Mouse (Mus musculus) hindlimb bud, embryonic 11.5 days (tissue): ENCODE measurements around the gene Tmem203.
"Not testable (repeated sequence)": the region's sequence is repeated elsewhere in the genome, so short reads cannot be mapped to it uniquely, and the experiment has no call there.

ENCODE experiments used
- DNase-seq: peaks from one replicate; pipeline ENCODE4 v3.0.0-alpha.2; 2012; ENCODE audit warnings: low read depth, low spot score; ENCODE audit errors: extremely low spot score

Tmem203 gene

GRCm38 (mm10) chr2:25233421-25233820 lies 21.8 kb upstream of the Tmem203 start:
- no peak for DNase-seq

GRCm38 (mm10) chr2:25234050-25234449 lies 21.2 kb upstream of the Tmem203 start, which contains the start of gene Slc34a3:
TSS of gene Slc34a3 (minus strand) at chr2:25234364.
- DNase-seq = no peak

GRCm38 (mm10) chr2:25234551-25235220 lies 20.6 kb upstream of the Tmem203 start:
- no peak for DNase-seq

- DNase-seq = no peak
Observed at GRCm38 (mm10) chr2:25236614-25237013, 18.6 kb upstream of the Tmem203 start, which contains the start of gene Rnf224. TSS of gene Rnf224 (minus strand) at chr2:25236787.

- no peak for DNase-seq
Observed at GRCm38 (mm10) chr2:25237522-25237921, 17.7 kb upstream of the Tmem203 start.

GRCm38 (mm10) chr2:25238106-25238505 lies 17.1 kb upstream of the Tmem203 start:
- no peak for DNase-seq

DNA sequence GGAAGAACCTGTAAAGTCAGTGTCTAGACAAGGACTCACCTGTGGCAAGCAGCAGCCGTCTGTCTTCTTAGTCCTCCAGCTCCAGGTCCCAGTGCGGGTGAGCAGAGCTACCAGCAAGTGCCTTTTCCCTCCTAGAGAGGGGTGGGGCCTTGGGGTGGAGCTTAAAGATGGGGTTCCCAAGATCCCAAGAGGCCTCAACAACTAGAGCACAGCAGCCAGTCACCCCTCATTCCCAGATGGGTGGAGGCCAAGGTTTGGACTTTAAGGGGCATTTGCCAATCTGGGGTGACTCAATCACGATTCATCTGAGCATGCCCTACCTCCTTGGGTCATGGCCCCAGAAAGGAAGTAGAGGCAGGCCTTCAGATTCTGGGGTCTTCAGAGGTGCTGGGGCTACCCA lies 15.5 kb upstream of the Tmem203 start:
- no peak for DNase-seq

- DNase-seq = no peak
Observed at GRCm38 (mm10) chr2:25240310-25240709, 14.9 kb upstream of the Tmem203 start.

DNA sequence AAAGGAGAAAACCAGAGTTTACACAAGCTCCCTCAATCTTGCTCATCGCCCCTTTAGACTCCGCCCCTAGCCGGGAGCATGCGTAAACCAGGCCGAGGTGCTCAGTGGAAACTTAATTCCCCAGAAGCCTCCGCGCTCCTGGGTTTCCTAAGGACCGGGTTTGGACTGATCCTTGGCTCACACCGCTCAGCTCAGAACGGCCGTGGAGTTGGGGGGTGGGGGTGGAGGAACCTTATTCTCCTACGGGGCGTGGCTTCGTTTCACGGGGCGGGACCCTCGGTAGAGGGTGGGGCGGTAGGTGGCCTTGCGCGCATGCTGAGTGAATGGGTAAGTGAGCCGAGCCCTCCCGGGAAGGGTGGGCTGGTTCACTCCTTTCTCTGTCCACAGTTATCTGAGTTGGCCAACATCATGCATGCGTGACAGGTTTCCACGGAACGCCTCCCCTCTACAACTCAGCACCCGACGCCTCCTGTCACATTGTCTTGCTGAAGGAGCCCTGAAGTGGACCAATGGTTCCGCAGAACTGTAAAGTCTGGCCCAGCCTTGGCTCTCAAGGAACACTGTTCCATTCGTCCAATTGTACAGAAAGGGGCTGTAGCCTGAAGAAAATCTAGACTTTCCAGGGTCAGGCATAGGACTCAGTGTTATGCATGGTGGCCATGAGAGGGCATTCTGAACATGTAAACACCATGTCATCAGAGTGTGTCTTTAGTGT lies 14.4 kb upstream of the Tmem203 start:
- DNase-seq = no peak

GRCm38 (mm10) chr2:25241438-25241775 lies 13.8 kb upstream of the Tmem203 start:
- DNase-seq = no peak

DNA sequence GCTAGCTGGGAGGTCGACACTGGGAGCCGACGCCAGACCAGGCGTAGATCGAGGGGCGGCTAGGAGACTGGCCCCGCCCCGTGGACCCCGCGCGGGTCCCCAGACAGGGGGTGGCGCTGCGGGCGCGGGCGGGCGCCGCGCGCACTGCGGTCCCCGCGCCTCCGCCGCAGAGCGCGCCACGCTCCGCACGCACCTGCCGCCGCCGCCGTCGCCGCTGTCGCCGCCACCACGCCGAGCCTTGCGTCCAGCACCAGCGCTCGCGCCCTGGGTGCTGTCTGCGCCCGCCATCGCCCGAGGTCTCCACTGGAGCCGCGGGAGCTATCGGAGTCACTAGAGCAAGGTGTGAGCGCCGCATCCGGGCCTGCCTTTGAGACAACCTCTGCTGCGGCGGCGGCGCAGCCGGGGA lies 13.1 kb upstream of the Tmem203 start, which contains the start of the genes Rnf208 and Cysrt1:
Gene Rnf208, plus strand, starts transcription at position 155 of the 406 bp plus-strand sequence.
Gene Cysrt1, minus strand, starts transcription at position 352 of the 406 bp plus-strand sequence.
- DNase-seq = no peak

- no peak for DNase-seq
Observed at GRCm38 (mm10) chr2:25243342-25243741, 11.9 kb upstream of the Tmem203 start.

DNA sequence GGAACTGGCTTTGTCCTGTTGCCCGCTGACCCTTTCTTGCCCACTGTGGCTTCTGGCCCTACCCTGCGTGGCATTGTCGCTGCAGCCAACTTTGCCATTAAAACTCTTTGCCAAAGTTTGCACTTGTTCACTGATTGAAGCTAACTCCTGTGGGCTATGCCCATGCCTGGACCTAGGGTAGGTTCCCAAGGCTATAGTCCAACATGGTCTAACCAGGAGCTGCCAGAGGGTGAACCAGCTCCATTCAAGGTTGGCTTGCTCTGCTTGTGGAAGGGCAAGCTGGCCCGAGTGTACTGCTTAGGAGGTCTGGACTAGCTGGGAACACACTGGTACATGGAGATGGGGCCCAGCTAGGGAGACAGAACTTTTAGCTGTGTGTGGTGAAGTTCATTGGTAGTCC lies 11.1 kb upstream of the Tmem203 start:
- DNase-seq = no peak

DNA sequence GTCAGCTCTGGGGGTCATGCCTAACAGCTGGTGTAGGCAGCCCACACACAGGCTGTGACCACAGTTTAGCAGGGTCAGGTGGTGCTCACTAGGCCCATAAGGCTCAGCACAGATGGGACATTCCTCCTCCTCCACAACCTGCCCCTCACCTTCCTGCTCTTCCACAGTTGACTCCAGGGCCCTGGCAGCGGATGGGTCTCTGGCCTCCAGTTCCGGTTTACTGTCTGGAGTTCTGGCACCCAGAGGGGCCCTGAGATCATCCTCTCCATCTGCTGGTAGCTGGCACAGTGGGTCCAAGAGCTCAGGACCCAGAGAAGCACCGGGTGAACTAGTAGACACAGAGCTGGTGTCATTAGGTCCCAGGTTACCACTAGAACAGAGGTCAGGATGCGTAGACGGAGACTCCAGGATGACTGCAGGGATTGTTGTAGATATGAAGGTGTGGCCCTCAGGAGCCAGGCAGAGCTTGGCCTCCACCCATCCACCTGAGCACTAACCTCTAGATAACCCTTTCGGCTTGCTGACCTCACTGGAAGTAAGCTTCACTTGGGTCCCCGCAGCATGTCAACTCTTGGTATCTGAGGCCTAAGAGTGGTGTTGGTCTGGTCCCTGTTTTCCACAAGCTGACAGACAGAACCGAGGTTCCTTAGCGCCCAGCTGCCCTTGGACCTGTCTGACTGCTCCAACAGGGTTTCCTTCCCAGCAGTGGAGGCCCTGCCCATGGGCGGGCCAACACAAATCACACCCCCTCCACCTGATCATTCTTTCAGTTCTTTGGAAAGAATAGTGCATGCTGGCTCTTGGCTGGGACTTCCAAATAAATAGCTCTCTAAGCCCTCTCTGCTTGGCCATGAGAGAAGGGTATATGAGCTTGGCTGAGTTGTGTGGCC lies 8.8 kb upstream of the Tmem203 start, which contains the start of gene AL732309.1:
Gene AL732309.1, minus strand, starts transcription at position 681 of the 890 bp plus-strand sequence.
- DNase-seq = no peak

DNA sequence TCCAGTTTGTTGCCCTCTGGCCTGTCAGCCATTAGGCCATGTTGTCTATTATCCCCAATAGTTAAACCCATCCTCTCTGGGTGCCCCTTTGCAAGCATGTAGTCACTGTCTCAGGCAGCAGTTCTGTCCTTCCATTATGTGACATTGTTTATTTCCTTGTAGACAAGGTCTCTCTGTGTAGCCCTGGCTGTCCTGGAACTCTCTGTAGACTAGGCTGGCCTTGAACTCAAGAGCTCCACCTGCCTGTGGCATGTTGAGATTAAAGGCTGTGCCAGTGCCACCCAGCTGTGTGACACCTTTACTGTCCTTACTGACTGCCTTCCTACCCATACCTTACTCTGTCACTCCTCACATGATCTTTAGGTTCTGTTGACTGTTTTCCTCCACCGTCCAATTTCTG lies 2.9 kb upstream of the Tmem203 start:
- no peak for DNase-seq

- not testable (repeated sequence) for DNase-seq
Observed at GRCm38 (mm10) chr2:25256443-25257109, 1.3 kb downstream of the Tmem203 start.

- not testable (repeated sequence) for DNase-seq
Observed at GRCm38 (mm10) chr2:25257250-25257649, 2.0 kb downstream of the Tmem203 start.

GRCm38 (mm10) chr2:25258887-25259286 lies 3.6 kb downstream of the Tmem203 start:
- DNase-seq = no peak

DNA sequence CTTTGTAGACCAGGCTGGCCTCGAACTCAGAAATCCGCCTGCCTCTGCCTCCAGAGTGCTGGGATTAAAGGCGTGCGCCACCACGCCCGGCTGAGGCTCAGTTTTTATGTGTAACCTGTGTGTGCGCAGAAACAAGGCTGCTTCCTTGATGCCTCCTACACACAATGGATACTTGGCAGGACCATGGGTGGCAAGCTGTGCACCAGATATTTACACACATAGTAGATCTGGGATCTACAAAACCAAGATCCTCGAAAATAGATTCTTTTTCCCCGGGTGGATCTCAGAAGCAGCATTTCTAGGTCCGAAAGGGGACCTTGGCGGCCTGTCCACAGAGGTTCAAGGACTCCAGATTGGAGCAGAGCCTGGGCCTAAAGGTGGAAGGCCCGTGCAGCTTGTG lies 6.6 kb downstream of the Tmem203 start:
- no peak for DNase-seq

DNA sequence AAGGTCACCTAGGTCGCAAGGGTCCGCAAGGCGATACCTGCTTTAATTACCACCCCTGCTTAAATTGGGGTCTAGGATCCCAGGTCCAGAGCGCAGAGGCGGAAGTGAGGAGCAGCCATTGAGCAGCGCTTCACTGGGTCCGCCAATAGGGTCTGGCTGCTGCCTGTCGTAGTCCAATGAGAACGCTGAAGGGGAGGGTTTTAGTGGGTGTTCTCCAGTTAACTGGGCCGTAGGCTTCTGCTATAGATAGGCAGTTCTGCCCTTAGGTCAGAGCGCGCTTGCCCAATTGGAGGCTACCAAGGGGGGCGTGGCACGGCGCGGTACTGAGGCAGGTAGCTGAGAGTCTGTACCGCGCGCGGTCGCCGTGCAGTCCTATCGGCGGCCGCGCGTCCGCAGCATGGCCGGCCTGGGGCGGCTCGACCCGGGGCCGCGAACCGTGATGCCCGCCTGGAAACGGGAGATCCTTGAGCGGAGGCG lies 7.1 kb downstream of the Tmem203 start, which contains the start of gene Tprn:
Gene Tprn, plus strand, starts transcription at position 328 of the 477 bp plus-strand sequence.
- peak; percentile 86 for DNase-seq
